Mouse (Mus musculus): ENCODE results near the gene Procr. TPM values are rescaled to one million over a fixed set of nuclear protein-coding genes. Genes with fewer than 3 reads are reported as not detected.

Procr gene
- polyA plus RNA-seq, 1 experiment: 3.7 TPM

- H3K4me1 ChIP-seq (ENCODE audit: control insufficient read depth, insufficient read depth, low read length): no peaks in the 10 kb centered on the region
- no peak overlapping the region for H3K27ac ChIP-seq (ENCODE audit: insufficient read depth, low read depth, low read length)
- no peak for TF ChIP-seq POLR2A (IDR thresholded peaks at IDR 0.05; ENCODE audit: borderline replicate concordance, low read depth, low read length)
- no peak for TF ChIP-seq CTCF (IDR thresholded peaks at IDR 0.05; ENCODE audit: low read depth, low read length)
- H3K4me3 ChIP-seq (ENCODE audit: insufficient read depth, low read length): no peak overlapping the region
These were observed 7.6 kb upstream of the Procr start for GRCm38 (mm10) chr2:155743351-155743750.

- no peak for TF ChIP-seq CTCF (IDR thresholded peaks at IDR 0.05; ENCODE audit: low read depth, low read length)
- TF ChIP-seq POLR2A (IDR thresholded peaks at IDR 0.05; ENCODE audit: borderline replicate concordance, low read depth, low read length): no peak
- no peaks in the 10 kb centered on the region for H3K4me1 ChIP-seq (ENCODE audit: control insufficient read depth, insufficient read depth, low read length)
- H3K4me3 ChIP-seq (ENCODE audit: insufficient read depth, low read length): no peak overlapping the region
- no peak overlapping the region for H3K27ac ChIP-seq (ENCODE audit: insufficient read depth, low read depth, low read length)
These were observed 5.4 kb upstream of the Procr start for GRCm38 (mm10) chr2:155745487-155745886.

GRCm38 (mm10) chr2:155749394-155749793 is 1.5 kb upstream of the Procr start:
- Histone ChIP-seq H3K4me1 (ENCODE audit: control insufficient read depth, insufficient read depth, low read length) (peaks cover 8% of the 10 kb centered on the region), H3K4me3 (ENCODE audit: insufficient read depth, low read length) (no peak overlapping the region), H3K27ac (ENCODE audit: insufficient read depth, low read depth, low read length) (no peak overlapping the region)
- TF ChIP-seq POLR2A (IDR thresholded peaks at IDR 0.05; ENCODE audit: borderline replicate concordance, low read depth, low read length) (no peak), CTCF (IDR thresholded peaks at IDR 0.05; ENCODE audit: low read depth, low read length) (no peak)

DNA sequence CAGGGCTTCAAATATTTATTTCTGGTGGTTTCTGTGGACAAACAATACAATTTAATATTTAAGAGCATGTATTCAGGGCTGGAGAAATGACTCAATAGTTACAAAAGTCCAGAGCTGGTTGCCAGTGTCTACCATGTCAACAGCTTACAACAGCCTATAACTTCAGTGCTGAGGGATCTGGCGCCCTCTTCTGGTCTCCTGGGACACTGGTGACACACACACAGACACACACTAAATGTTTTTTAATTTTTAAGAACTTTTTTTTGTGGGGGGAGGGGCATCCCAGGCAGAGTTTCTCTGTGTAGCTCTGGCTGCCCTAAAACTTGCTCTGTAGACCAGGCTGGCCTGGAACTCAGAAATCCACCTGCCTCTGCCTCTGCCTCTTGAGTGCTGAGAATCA is 4.8 kb downstream of the Procr start:
- Histone ChIP-seq H3K4me3 (ENCODE audit: insufficient read depth, low read length) (no peak overlapping the region), H3K4me1 (ENCODE audit: control insufficient read depth, insufficient read depth, low read length) (peaks cover 17% of the 10 kb centered on the region), H3K27ac (ENCODE audit: insufficient read depth, low read depth, low read length) (no peak overlapping the region)
- TF ChIP-seq CTCF (IDR thresholded peaks at IDR 0.05; ENCODE audit: low read depth, low read length): peak; percentile 69
- no peak for TF ChIP-seq POLR2A (IDR thresholded peaks at IDR 0.05; ENCODE audit: borderline replicate concordance, low read depth, low read length)

- Histone ChIP-seq H3K27ac (ENCODE audit: insufficient read depth, low read depth, low read length) (no peak overlapping the region; the same call in 1 of the 2 replicates), H3K4me1 (ENCODE audit: control insufficient read depth, insufficient read depth, low read length) (peaks cover 15% of the 10 kb centered on the region), H3K4me3 (ENCODE audit: insufficient read depth, low read length) (no peak overlapping the region)
- TF ChIP-seq POLR2A (IDR thresholded peaks at IDR 0.05; ENCODE audit: borderline replicate concordance, low read depth, low read length): no peak
- TF ChIP-seq CTCF (IDR thresholded peaks at IDR 0.05; ENCODE audit: low read depth, low read length): peak; percentile 46; the same call in 1 of the 2 replicates
These were observed 6.1 kb downstream of the Procr start for GRCm38 (mm10) chr2:155756855-155757566.

DNA sequence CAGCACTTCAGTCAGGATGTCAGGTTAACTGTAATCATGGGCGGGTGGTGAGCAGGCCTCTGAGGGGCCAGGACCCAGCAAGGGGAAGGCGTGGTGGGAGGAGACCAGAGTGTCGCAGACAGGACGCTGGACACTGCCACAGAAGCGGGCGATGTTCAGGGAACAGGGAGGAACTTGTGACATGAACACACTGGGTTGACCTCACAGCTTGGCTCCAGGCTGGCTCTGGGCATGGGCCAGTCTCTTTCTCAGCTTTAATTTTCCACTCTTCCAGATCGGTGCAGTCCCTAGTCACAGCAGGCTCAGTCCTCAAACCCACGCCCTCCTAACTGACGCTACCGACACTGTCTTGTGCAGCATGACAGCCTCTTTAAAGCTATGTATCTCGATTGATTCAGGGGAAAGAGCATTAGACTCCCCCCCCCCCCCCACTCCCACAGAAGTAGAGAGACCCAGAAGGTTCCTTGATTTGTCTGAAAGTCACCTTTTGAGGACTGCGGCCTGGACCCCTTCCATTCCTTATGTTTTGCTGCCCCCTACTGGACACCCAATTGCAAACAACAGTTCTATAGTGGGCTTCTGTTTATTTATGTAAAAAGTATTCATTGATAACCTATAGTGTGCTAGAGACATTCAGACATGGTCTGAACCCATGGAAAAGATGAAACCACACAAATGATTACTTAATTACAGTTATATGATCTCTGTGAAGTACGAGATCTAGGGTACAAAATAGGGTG is 13.9 kb downstream of the Procr start:
- Histone ChIP-seq H3K4me3 (ENCODE audit: insufficient read depth, low read length) (no peak overlapping the region), H3K27ac (ENCODE audit: insufficient read depth, low read depth, low read length) (no peak overlapping the region), H3K4me1 (ENCODE audit: control insufficient read depth, insufficient read depth, low read length) (peaks cover 16% of the 10 kb centered on the region)
- TF ChIP-seq POLR2A (IDR thresholded peaks at IDR 0.05; ENCODE audit: borderline replicate concordance, low read depth, low read length) (no peak), CTCF (IDR thresholded peaks at IDR 0.05; ENCODE audit: low read depth, low read length) (no peak)

- Histone ChIP-seq H3K27ac (ENCODE audit: insufficient read depth, low read depth, low read length) (no peak overlapping the region), H3K4me3 (ENCODE audit: insufficient read depth, low read length) (no peak overlapping the region), H3K4me1 (ENCODE audit: control insufficient read depth, insufficient read depth, low read length) (no peaks in the 10 kb centered on the region)
- TF ChIP-seq POLR2A (IDR thresholded peaks at IDR 0.05; ENCODE audit: borderline replicate concordance, low read depth, low read length) (no peak), CTCF (IDR thresholded peaks at IDR 0.05; ENCODE audit: low read depth, low read length) (no peak)
These were observed 22.7 kb downstream of the Procr start for GRCm38 (mm10) chr2:155773664-155774063.

DNA sequence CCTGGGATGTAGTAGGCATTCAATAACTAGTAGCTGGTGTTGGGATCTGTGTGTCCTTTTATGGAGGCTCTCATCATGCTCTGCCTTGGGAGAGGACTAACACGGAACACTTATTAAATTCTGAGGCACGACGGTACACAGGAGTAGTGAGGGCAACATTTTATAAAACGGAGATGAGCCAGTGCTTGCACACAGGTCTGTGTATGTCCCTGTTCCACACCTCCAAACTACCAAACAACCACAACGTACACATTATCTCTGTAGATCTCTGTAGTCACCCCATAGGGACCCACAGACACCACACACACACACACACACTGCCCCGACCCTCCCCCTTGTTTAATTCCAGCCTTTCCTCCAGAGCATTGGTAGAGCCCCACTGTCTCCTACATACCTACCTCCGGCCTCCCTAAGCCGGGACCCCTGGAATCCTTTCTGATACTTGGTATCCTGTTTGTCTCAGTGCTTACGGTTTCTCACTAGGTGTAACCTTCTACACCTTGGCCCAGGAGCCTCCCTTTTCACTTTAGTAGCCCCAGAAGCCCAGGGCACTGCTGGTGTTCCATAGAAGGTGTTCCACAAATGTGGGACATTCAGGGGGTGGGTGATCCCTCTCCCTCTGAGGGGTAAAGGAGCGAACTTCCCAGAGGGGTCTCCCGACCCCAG is 23.5 kb downstream of the Procr start:
- no peak overlapping the region for H3K27ac ChIP-seq (ENCODE audit: insufficient read depth, low read depth, low read length)
- H3K4me3 ChIP-seq (ENCODE audit: insufficient read depth, low read length): 0 out of 2 replicates have a peak overlapping the region, but pooled peaks have one; percentile 24
- TF ChIP-seq POLR2A (IDR thresholded peaks at IDR 0.05; ENCODE audit: borderline replicate concordance, low read depth, low read length) (no peak), CTCF (IDR thresholded peaks at IDR 0.05; ENCODE audit: low read depth, low read length) (no peak)

GRCm38 (mm10) chr2:155774927-155775684 is 24.2 kb downstream of the Procr start, which contains the start of gene Mmp24:
Gene Mmp24, plus strand, starts transcription at chr2:155775342.
- H3K4me3 ChIP-seq (ENCODE audit: insufficient read depth, low read length): peak within 1 kb of the TSS; percentile 57
- TF ChIP-seq POLR2A (IDR thresholded peaks at IDR 0.05; ENCODE audit: borderline replicate concordance, low read depth, low read length) (no peak), CTCF (IDR thresholded peaks at IDR 0.05; ENCODE audit: low read depth, low read length) (no peak)
- no peak within 1 kb of the TSS for H3K27ac ChIP-seq (ENCODE audit: insufficient read depth, low read depth, low read length)
- no peaks in the 10 kb centered on the region for H3K4me1 ChIP-seq (ENCODE audit: control insufficient read depth, insufficient read depth, low read length)

More for the DNA sequence above, 23.5 kb downstream of the Procr start:
- no peaks in the 10 kb centered on the region for H3K4me1 ChIP-seq (ENCODE audit: control insufficient read depth, insufficient read depth, low read length)
